ENCODE assay signal across 28 mouse cellular contexts in the genomic region with DNA sequence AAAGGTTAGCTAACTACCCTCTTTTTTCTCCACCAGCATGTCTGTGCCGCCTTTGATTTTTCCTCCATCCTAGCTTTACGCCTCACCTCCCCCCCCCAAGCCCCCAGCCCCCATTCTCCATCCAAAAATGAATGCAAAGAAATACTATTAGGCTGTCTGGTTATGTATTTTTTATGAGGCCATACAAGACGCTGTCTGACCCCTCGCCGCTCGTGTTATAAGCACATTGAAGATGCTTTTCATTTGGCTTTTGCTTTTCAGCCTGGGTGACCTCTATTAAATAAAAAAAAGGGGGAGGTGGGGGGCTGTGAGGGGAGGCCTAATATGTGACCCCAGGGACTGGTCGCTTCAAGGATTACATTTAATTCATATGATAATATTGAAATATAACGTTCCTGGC. TPM values are rescaled to one million over a fixed set of nuclear protein-coding genes. Genes with fewer than 3 reads are reported as not detected.
DNase-seq lines count a peak whose midpoint lies in the region; ATAC-seq and TF ChIP-seq lines count a peak whose summit lies in the region.
"Had no signal": no experiment of that assay in that cellular context is flagged by ENCODE, and none has a peak within 500 bp of the region (broad histone marks: within the 10 kb centered on the region; RNA-seq: fewer than 3 reads in every experiment).

No protein-coding gene starts in this region.

- DNase-seq in hindbrain, embryonic 10.5 days (ENCODE audit: low spot score): no peak
- no peak for DNase-seq in hindbrain, embryonic 11.5 days (ENCODE audit: low spot score)
- DNase-seq in hindbrain, postnatal 0 days (ENCODE audit: low spot score): no peak
- DNase-seq in cerebellum, postnatal 4 days (ENCODE audit: low spot score in 2 of 2): no peak
- DNase-seq: adrenal gland, postnatal 25 days; cerebellum, postnatal 14 days; embryo, embryonic 11 days; gastrocnemius, adult 2 months; kidney, postnatal 4 days; lung, embryonic 14.5 days; lung, postnatal 36 days; right cerebral cortex, postnatal 14 days; thymus, adult 2 months; thymus, postnatal 4 days had no signal

- no peak for ATAC-seq in hindbrain, embryonic 16.5 days
- no peak for ATAC-seq in hindbrain, embryonic 11.5 days (ENCODE audit: low FRiP score)
- no peak for ATAC-seq in hindbrain, postnatal 0 days
- no peak for ATAC-seq in neural tube, embryonic 14.5 days (ENCODE audit: low read depth)
- no peak for ATAC-seq in kidney, embryonic 16.5 days (ENCODE audit: low FRiP score, low TSS enrichment)
- ATAC-seq: CD4-positive, CD25-positive, alpha-beta regulatory T cell, adult 4 months; intestine, embryonic 16.5 days had no signal

- H3K4me1 ChIP-seq in hindbrain, embryonic 10.5 days (replicated peaks): peaks cover 54% of the 10 kb centered on the region
- peaks cover 13% of the 10 kb centered on the region for H3K4me1 ChIP-seq in hindbrain, embryonic 16.5 days (ENCODE audit: control insufficient read depth, insufficient read depth, low read depth, low read length)
- peaks cover 7% of the 10 kb centered on the region; the same call in 1 of the 2 replicates for H3K4me1 ChIP-seq in hindbrain, embryonic 11.5 days (replicated peaks; ENCODE audit: control insufficient read depth, insufficient read depth, low read length)
- H3K4me1 ChIP-seq in hindbrain, postnatal 0 days (ENCODE audit: insufficient read depth, low read length): no peaks in the 10 kb centered on the region
- H3K4me1 ChIP-seq in neural tube, embryonic 14.5 days (ENCODE audit: control insufficient read depth, insufficient read depth, low read length): peaks cover 11% of the 10 kb centered on the region; the same call in 1 of the 2 replicates
- H3K4me1 ChIP-seq in kidney, embryonic 16.5 days (ENCODE audit: insufficient read depth, low read length): peaks cover 17% of the 10 kb centered on the region

- no peak overlapping the region for H3K4me2 ChIP-seq in hindbrain, embryonic 16.5 days (ENCODE audit: low read length)
- no peak overlapping the region for H3K4me2 ChIP-seq in hindbrain, embryonic 11.5 days (replicated peaks; ENCODE audit: low read depth, low read length)
- H3K4me2 ChIP-seq in hindbrain, postnatal 0 days (ENCODE audit: low read depth, low read length): no peak overlapping the region
- no peak overlapping the region for H3K4me2 ChIP-seq in neural tube, embryonic 14.5 days (ENCODE audit: low read depth, low read length)
- no peak overlapping the region for H3K4me2 ChIP-seq in kidney, embryonic 16.5 days (replicated peaks; ENCODE audit: low read depth, low read length)
- H3K4me2 ChIP-seq: embryonic facial prominence, embryonic 13.5 days; forebrain, embryonic 12.5 days; heart, embryonic 11.5 days; kidney, embryonic 15.5 days; limb, embryonic 15.5 days; lung, embryonic 14.5 days had no signal

- peak overlapping the region; percentile 35; the same call in 1 of the 2 replicates for H3K27ac ChIP-seq in hindbrain, embryonic 10.5 days
- H3K27ac ChIP-seq in hindbrain, embryonic 16.5 days (ENCODE audit: low read depth, low read length): no peak overlapping the region
- peak overlapping the region; percentile 77 for H3K27ac ChIP-seq in hindbrain, embryonic 11.5 days (ENCODE audit: low read depth, low read length)
- 0 out of 2 replicates have a peak overlapping the region, but pooled peaks have one; percentile 4 for H3K27ac ChIP-seq in hindbrain, postnatal 0 days
- H3K27ac ChIP-seq in neural tube, embryonic 14.5 days (ENCODE audit: low read depth, low read length): peak overlapping the region; percentile 66; the same call in 1 of the 2 replicates
- H3K27ac ChIP-seq in kidney, embryonic 16.5 days (ENCODE audit: low read length): no peak overlapping the region
- H3K27ac ChIP-seq: embryonic facial prominence, embryonic 13.5 days; gastrocnemius, adult 2 months; kidney, embryonic 15.5 days; limb, embryonic 15.5 days; liver, embryonic 14.5 days; stomach, postnatal 0 days had no signal

- no peaks in the 10 kb centered on the region for H3K36me3 ChIP-seq in hindbrain, embryonic 10.5 days
- H3K36me3 ChIP-seq in hindbrain, embryonic 16.5 days (ENCODE audit: control insufficient read depth, insufficient read depth, low read length): no peaks in the 10 kb centered on the region
- no peaks in the 10 kb centered on the region for H3K36me3 ChIP-seq in hindbrain, embryonic 11.5 days (ENCODE audit: control insufficient read depth, insufficient read depth, low read length)
- H3K36me3 ChIP-seq in hindbrain, postnatal 0 days (ENCODE audit: insufficient read depth, low read length): no peaks in the 10 kb centered on the region
- no peaks in the 10 kb centered on the region for H3K36me3 ChIP-seq in neural tube, embryonic 14.5 days (ENCODE audit: control insufficient read depth, insufficient read depth, low read length)
- H3K36me3 ChIP-seq in kidney, embryonic 16.5 days (ENCODE audit: insufficient read depth, low read length): no peaks in the 10 kb centered on the region
- H3K36me3 ChIP-seq: embryonic facial prominence, embryonic 13.5 days; forebrain, embryonic 12.5 days; kidney, embryonic 15.5 days; limb, embryonic 15.5 days had no signal

- H3K27me3 ChIP-seq in hindbrain, embryonic 10.5 days (ENCODE audit: insufficient read depth, poor library complexity, severe bottlenecking): peaks cover 36% of the 10 kb centered on the region
- H3K27me3 ChIP-seq in hindbrain, embryonic 16.5 days (replicated peaks; ENCODE audit: control insufficient read depth, insufficient read depth, low read length): peaks cover 3% of the 10 kb centered on the region
- peaks cover 2% of the 10 kb centered on the region for H3K27me3 ChIP-seq in hindbrain, embryonic 11.5 days (ENCODE audit: control insufficient read depth, insufficient read depth, low read length)
- peaks cover 2% of the 10 kb centered on the region for H3K27me3 ChIP-seq in hindbrain, postnatal 0 days (ENCODE audit: insufficient read depth, low read length)
- H3K27me3 ChIP-seq in neural tube, embryonic 14.5 days (ENCODE audit: control insufficient read depth, insufficient read depth, low read length): no peaks in the 10 kb centered on the region
- peaks cover 31% of the 10 kb centered on the region for H3K27me3 ChIP-seq in kidney, embryonic 16.5 days (ENCODE audit: insufficient read depth, low read length)

- 53% methylated on average over 8 of the region's 8 CpGs for WGBS in hindbrain, embryonic 10.5 days
- WGBS in hindbrain, embryonic 16.5 days: 49% methylated on average over 8 of the region's 8 CpGs
- 58% methylated on average over 8 of the region's 8 CpGs for WGBS in hindbrain, embryonic 11.5 days
- 61% methylated on average over 8 of the region's 8 CpGs for WGBS in hindbrain, postnatal 0 days
- 41% methylated on average over 8 of the region's 8 CpGs for WGBS in neural tube, embryonic 14.5 days
- WGBS in kidney, embryonic 16.5 days: 83% methylated on average over 8 of the region's 8 CpGs

- no peak for TF ChIP-seq CTCF in hindbrain, postnatal 0 days (IDR thresholded peaks at IDR 0.05; ENCODE audit: low read depth)

- H3K9ac ChIP-seq in hindbrain, embryonic 16.5 days (ENCODE audit: low read depth, low read length): no peak overlapping the region
- H3K9ac ChIP-seq in hindbrain, embryonic 11.5 days (ENCODE audit: low read depth, low read length): no peak overlapping the region
- H3K9ac ChIP-seq in hindbrain, postnatal 0 days (replicated peaks; ENCODE audit: low read length): no peak overlapping the region
- no peak overlapping the region for H3K9ac ChIP-seq in neural tube, embryonic 14.5 days (replicated peaks; ENCODE audit: low read depth, low read length)
- H3K9ac ChIP-seq in kidney, embryonic 16.5 days (replicated peaks; ENCODE audit: low read length): no peak overlapping the region
- H3K9ac ChIP-seq: embryonic facial prominence, embryonic 13.5 days; forebrain, embryonic 12.5 days; kidney, embryonic 15.5 days; limb, embryonic 15.5 days; liver, embryonic 14.5 days; lung, embryonic 14.5 days had no signal

- no peaks in the 10 kb centered on the region for H3K9me3 ChIP-seq in hindbrain, embryonic 10.5 days
- no peaks in the 10 kb centered on the region for H3K9me3 ChIP-seq in hindbrain, embryonic 16.5 days (ENCODE audit: control insufficient read depth, low read length)
- H3K9me3 ChIP-seq in hindbrain, embryonic 11.5 days (ENCODE audit: control insufficient read depth, low read length): no peaks in the 10 kb centered on the region
- no peaks in the 10 kb centered on the region for H3K9me3 ChIP-seq in hindbrain, postnatal 0 days (ENCODE audit: low read length)
- H3K9me3 ChIP-seq in neural tube, embryonic 14.5 days (ENCODE audit: control insufficient read depth, low read length): no peaks in the 10 kb centered on the region
- no peaks in the 10 kb centered on the region for H3K9me3 ChIP-seq in kidney, embryonic 16.5 days (ENCODE audit: low read length)
- H3K9me3 ChIP-seq: embryonic facial prominence, embryonic 13.5 days; forebrain, embryonic 12.5 days; kidney, embryonic 15.5 days; limb, embryonic 15.5 days had no signal

- H3K4me3 ChIP-seq in hindbrain, embryonic 10.5 days: no peak overlapping the region
- H3K4me3 ChIP-seq in hindbrain, embryonic 16.5 days (ENCODE audit: low read length): no peak overlapping the region
- no peak overlapping the region for H3K4me3 ChIP-seq in hindbrain, embryonic 11.5 days (ENCODE audit: low read depth, low read length)
- no peak overlapping the region for H3K4me3 ChIP-seq in hindbrain, postnatal 0 days (ENCODE audit: low read length)
- no peak overlapping the region for H3K4me3 ChIP-seq in neural tube, embryonic 14.5 days (ENCODE audit: low read depth, low read length)
- no peak overlapping the region for H3K4me3 ChIP-seq in kidney, embryonic 16.5 days (ENCODE audit: low read length)
- H3K4me3 ChIP-seq: embryonic facial prominence, embryonic 13.5 days; erythroblast, embryonic 14.5 days; forebrain, embryonic 12.5 days; gastrocnemius, adult 2 months; kidney, embryonic 15.5 days; limb, embryonic 15.5 days; myocyte had no signal

RNA-seq across cellular contexts. Expression of gene Zfhx3, which starts 2.3 kb away (rescaled TPM):
- 12.9 and 22.0 TPM in 2 replicates for polyA plus RNA-seq in hindbrain, embryonic 10.5 days (2016; fragmentation: Nextera tagmentation; extraction: Ambion mirVana)
- polyA plus RNA-seq in hindbrain, embryonic 16.5 days (2015; fragmentation: Nextera tagmentation; extraction: Ambion mirVana): 17.8 and 20.3 TPM in 2 replicates
- polyA plus RNA-seq in hindbrain, embryonic 11.5 days (2014; fragmentation: Nextera tagmentation; extraction: Ambion mirVana): 36.4 and 47.1 TPM in 2 replicates
- total RNA-seq in hindbrain, postnatal 0 days (2014; rRNA removed): 15.3 and 18.4 TPM in 2 replicates
- 9.9 and 14.9 TPM in 2 replicates for polyA plus RNA-seq in hindbrain, postnatal 0 days (2015; fragmentation: Nextera tagmentation; extraction: Ambion mirVana)
- polyA plus RNA-seq in neural tube, embryonic 14.5 days (2014; fragmentation: Nextera tagmentation; extraction: Ambion mirVana): 32.0 and 32.2 TPM in 2 replicates
- polyA plus RNA-seq in kidney, embryonic 16.5 days (2015; fragmentation: Nextera tagmentation; extraction: Ambion mirVana): 6.6 and 8.6 TPM in 2 replicates

Comparison
In these comparisons a context has a peak if more than half of its experiments do, and no peak if none do; other contexts are left out.
1. H3K27ac ChIP-seq: peak in hindbrain, embryonic 10.5 days (single experiment), hindbrain, embryonic 11.5 days (single experiment), hindbrain, postnatal 0 days (single experiment) and neural tube, embryonic 14.5 days (single experiment); none in hindbrain, embryonic 16.5 days (single experiment) and kidney, embryonic 16.5 days (single experiment).